Mouse (Mus musculus) neural tube, embryonic 12.5 days (tissue): ENCODE measurements around the gene Hmg20b. TPM values are rescaled to one million over a fixed set of nuclear protein-coding genes. Genes with fewer than 3 reads are reported as not detected.

Source experiments
- ATAC-seq: fragments of 200-750 bp; cut with Nextera tagmentation; 2 replicates; pipeline ENCODE4 v1.8.0; 2017; ENCODE audit warnings: low read depth, mild to moderate bottlenecking, moderate TSS enrichment, moderate library complexity; ENCODE audit not compliant: low FRiP score
- H3K27ac ChIP-seq: fragments of 300-500 bp; sonication (generic); 2 replicates; pipeline ENCODE4 v1.5.1; 2016
- H3K27me3 ChIP-seq: fragments of 300-500 bp; sonication (generic); replicated peaks from 2 replicates; pipeline ENCODE4 v1.6.1; 2016; ENCODE audit warnings: mild to moderate bottlenecking
- H3K36me3 ChIP-seq: fragments of 300-500 bp; sonication (generic); 2 replicates; pipeline ENCODE4 v1.6.1; 2016; ENCODE audit warnings: mild to moderate bottlenecking
- H3K4me1 ChIP-seq: fragments of 300-500 bp; sonication (generic); 2 replicates; pipeline ENCODE4 v1.6.1; 2016
- H3K4me2 ChIP-seq: fragments of 300-500 bp; sonication (generic); replicated peaks from 2 replicates; pipeline ENCODE4 v1.6.1; 2016; ENCODE audit warnings: mild to moderate bottlenecking
- H3K4me3 ChIP-seq: fragments of 300-500 bp; sonication (generic); 2 replicates; pipeline ENCODE4 v1.5.1; 2016
- H3K9ac ChIP-seq: fragments of 300-500 bp; sonication (generic); 2 replicates; pipeline ENCODE4 v1.6.1; 2016; ENCODE audit warnings: mild to moderate bottlenecking
- H3K9me3 ChIP-seq: fragments of 300-500 bp; sonication (generic); 2 replicates; pipeline ENCODE4 v1.6.1; 2016; ENCODE audit warnings: mild to moderate bottlenecking
- WGBS: fragments of 180-500 bp; shearing (Covaris S2); methylation state at CpG from one replicate; pipeline ENCODE4 v1.1.7; 2016; 5-methylcytosine and 5-hydroxymethylcytosine counted together
- polyA plus RNA-seq: library from polyadenylated mRNA; unstranded; fragments of >200 nt; fragmentation: Nextera tagmentation; extraction: Ambion mirVana; gene quantifications from 2 replicates; pipeline ENCODE4 v1.2.1, GENCODE M21; 2016

Gene Hmg20b
- polyA plus RNA-seq, 1 experiment from 2014 or later, result 95.6 TPM

DNA sequence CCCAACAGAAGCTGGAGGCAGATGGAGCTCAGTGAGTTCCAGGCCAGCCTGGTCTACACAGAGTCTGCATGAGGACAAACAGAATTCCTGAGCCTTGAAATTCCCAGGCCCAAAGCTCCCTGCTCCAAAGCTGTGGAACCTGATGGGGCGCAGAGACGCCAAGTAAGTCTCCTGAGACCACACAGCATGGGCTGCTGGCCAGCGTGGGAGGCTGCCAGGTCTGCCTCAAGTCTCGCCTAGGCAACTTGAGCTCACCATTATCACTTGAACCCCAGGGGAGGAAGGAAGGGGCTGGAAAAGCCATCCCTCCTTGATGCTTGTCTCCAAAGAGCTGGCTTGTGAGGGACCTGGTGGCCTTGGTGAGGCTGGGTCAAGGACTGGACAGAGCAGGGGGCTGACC, 20.3 kb downstream of the Hmg20b start:
- ATAC-seq, result no peak
- H3K4me2 ChIP-seq, result no peak overlapping the region
- H3K36me3 ChIP-seq, result peaks cover 28% of the 10 kb centered on the region
- no peak overlapping the region for H3K9ac ChIP-seq
- peaks cover 31% of the 10 kb centered on the region for H3K27me3 ChIP-seq
- H3K27ac ChIP-seq, result no peak overlapping the region
- H3K9me3 ChIP-seq, result no peaks in the 10 kb centered on the region
- H3K4me3 ChIP-seq, result no peak overlapping the region
- 68% methylated on average over 4 of the region's 4 CpGs for WGBS
- H3K4me1 ChIP-seq, result 0 out of 2 replicates have a peak, but pooled peaks cover 11% of the 10 kb centered on the region

GRCm38 (mm10) chr10:81329194-81329975, 20.9 kb downstream of the Hmg20b start:
- Histone ChIP-seq H3K27me3 (peaks cover 29% of the 10 kb centered on the region), H3K27ac (no peak overlapping the region), H3K36me3 (peaks cover 35% of the 10 kb centered on the region), H3K9ac (no peak overlapping the region), H3K9me3 (no peaks in the 10 kb centered on the region), H3K4me2 (peak overlapping the region; percentile 22; the same call in 1 of the 2 replicates), H3K4me3 (no peak overlapping the region), H3K4me1 (0 out of 2 replicates have a peak, but pooled peaks cover 11% of the 10 kb centered on the region)
- no peak for ATAC-seq
- 74% methylated on average over 10 of the region's 10 CpGs for WGBS

DNA sequence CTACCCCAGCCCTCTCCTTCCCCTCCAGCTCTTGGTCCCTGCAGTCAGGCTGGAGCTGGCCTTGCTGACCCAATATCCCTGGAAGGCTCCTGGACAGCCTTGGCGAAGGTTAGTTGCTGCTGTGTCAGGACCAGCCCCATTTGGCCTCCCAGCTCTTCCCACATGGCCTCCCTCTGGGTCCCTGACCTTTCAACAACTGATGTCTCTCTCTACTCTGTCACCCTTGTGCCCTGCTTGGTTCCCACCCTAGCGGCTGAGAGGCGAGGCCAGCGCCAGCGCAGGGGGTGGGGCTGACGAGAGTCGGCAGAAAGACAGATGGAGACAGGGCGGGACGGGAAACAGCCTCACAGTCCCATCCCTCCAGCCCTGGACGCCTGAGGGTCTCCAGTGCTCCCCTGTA, 21.9 kb downstream of the Hmg20b start, which contains the start of gene Tbxa2r:
Gene Tbxa2r (plus strand): TSS at position 346 of the 400 bp plus-strand sequence.
- 0 out of 2 replicates have a peak, but pooled peaks cover 11% of the 10 kb centered on the region for H3K4me1 ChIP-seq
- WGBS, result 8% methylated on average over 10 of the region's 10 CpGs
- H3K27me3 ChIP-seq, result peaks cover 24% of the 10 kb centered on the region
- H3K9me3 ChIP-seq, result no peaks in the 10 kb centered on the region
- ATAC-seq, result no peak
- no peak within 1 kb of the TSS for H3K27ac ChIP-seq
- peaks cover 45% of the 10 kb centered on the region for H3K36me3 ChIP-seq
- peak within 1 kb of the TSS; percentile 22; the same call in 1 of the 2 replicates for H3K4me2 ChIP-seq
- no peak within 1 kb of the TSS for H3K4me3 ChIP-seq
- no peak within 1 kb of the TSS for H3K9ac ChIP-seq

- Histone ChIP-seq H3K27me3 (peaks cover 19% of the 10 kb centered on the region), H3K36me3 (peaks cover 49% of the 10 kb centered on the region), H3K9me3 (no peaks in the 10 kb centered on the region), H3K4me1 (0 out of 2 replicates have a peak, but pooled peaks cover 11% of the 10 kb centered on the region), H3K9ac (no peak overlapping the region), H3K4me2 (no peak overlapping the region), H3K4me3 (no peak overlapping the region), H3K27ac (no peak overlapping the region)
- 38% methylated on average over 2 of the region's 2 CpGs for WGBS
- ATAC-seq, result no peak
Observed at GRCm38 (mm10) chr10:81327959-81328358, 22.3 kb downstream of the Hmg20b start.

- Histone ChIP-seq H3K4me1 (peaks cover 13% of the 10 kb centered on the region), H3K27ac (no peak overlapping the region)
Observed at GRCm38 (mm10) chr10:81326858-81327257, 23.4 kb downstream of the Hmg20b start.

GRCm38 (mm10) chr10:81325781-81326180, 24.5 kb downstream of the Hmg20b start:
- Histone ChIP-seq H3K27ac (no peak overlapping the region), H3K27me3 (peaks cover 4% of the 10 kb centered on the region; the same call in 1 of the 2 replicates), H3K4me1 (peaks cover 16% of the 10 kb centered on the region), H3K36me3 (peaks cover 57% of the 10 kb centered on the region), H3K9ac (no peak overlapping the region), H3K4me2 (no peak overlapping the region), H3K4me3 (no peak overlapping the region), H3K9me3 (no peaks in the 10 kb centered on the region)
- no peak for ATAC-seq
- WGBS, result 97% methylated on average over 18 of the region's 18 CpGs

More at GRCm38 (mm10) chr10:81326858-81327257, 23.4 kb downstream of the Hmg20b start:
- peaks cover 57% of the 10 kb centered on the region for H3K36me3 ChIP-seq
- H3K9me3 ChIP-seq, result no peaks in the 10 kb centered on the region
- no peak overlapping the region for H3K4me2 ChIP-seq
- H3K4me3 ChIP-seq, result no peak overlapping the region
- WGBS, result 74% methylated on average over 6 of the region's 6 CpGs
- no peak overlapping the region for H3K9ac ChIP-seq
- ATAC-seq, result no peak
- H3K27me3 ChIP-seq, result peaks cover 9% of the 10 kb centered on the region; the same call in 1 of the 2 replicates

DNA sequence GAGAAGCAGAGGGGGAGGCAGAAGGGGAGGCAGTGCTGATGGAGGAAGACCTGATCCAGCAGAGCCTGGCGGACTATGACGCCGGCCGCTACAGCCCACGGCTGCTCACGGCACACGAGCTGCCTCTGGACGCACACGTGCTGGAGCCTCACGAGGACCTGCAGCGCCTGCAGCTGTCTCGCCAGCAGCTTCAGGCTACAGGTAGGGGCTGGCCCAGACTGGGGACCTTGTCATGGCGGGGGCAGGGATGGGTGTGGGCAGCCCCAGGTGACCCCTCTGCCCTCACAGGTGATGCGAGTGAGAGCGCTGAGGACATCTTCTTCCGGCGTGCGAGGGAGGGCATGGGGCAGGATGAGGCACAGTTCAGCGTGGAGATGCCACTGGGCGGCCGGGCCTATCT, 25.1 kb downstream of the Hmg20b start:
- Histone ChIP-seq H3K36me3 (peaks cover 57% of the 10 kb centered on the region), H3K4me2 (no peak overlapping the region), H3K4me1 (peaks cover 16% of the 10 kb centered on the region), H3K4me3 (no peak overlapping the region), H3K27me3 (no peaks in the 10 kb centered on the region), H3K27ac (no peak overlapping the region), H3K9me3 (no peaks in the 10 kb centered on the region), H3K9ac (no peak overlapping the region)
- 94% methylated on average over 21 of the region's 21 CpGs for WGBS
- no peak for ATAC-seq

DNA sequence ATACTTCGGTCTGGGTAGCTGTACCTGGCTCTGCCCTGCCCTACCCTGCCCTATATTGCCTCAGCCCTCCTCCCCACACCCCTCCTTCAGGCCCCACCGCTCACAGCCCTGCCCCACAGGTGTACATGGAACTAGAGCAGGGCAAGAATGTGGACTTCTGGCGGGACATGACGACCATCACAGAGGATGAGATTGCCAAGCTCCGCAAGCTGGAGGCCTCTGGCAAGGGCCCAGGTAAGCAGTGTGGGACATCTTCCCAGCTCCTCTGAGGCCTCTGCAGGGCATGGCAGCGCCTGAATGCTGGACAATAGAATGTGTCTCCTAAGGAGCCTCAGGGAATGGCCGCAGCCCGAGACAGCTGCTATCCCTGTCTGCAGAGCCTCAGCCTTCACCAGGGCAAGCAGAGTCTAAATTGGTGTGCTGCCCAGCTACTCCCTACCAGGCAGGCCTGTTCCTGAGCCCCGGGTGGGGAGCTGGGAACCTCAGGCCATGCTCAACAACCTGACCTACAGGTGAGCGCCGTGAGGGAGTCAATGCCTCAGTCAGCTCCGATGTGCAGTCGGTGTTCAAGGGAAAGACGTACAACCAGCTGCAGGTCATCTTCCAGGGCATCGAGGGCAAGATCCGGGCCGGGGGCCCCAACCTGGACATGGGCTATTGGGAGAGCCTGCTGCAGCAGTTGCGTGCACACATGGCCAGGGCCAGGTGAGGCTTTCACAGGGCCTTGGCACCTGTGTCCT, 26.3 kb downstream of the Hmg20b start:
- Histone ChIP-seq H3K36me3 (peaks cover 57% of the 10 kb centered on the region), H3K4me3 (0 out of 2 replicates have a peak overlapping the region, but pooled peaks have one; percentile 1), H3K9ac (no peak overlapping the region), H3K27me3 (no peaks in the 10 kb centered on the region), H3K4me1 (peaks cover 27% of the 10 kb centered on the region), H3K27ac (no peak overlapping the region), H3K4me2 (no peak overlapping the region), H3K9me3 (no peaks in the 10 kb centered on the region)
- no peak for ATAC-seq
- 96% methylated on average over 18 of the region's 18 CpGs for WGBS

GRCm38 (mm10) chr10:81323141-81323775, 27.0 kb downstream of the Hmg20b start:
- peaks cover 62% of the 10 kb centered on the region for H3K36me3 ChIP-seq
- ATAC-seq, result no peak

GRCm38 (mm10) chr10:81322444-81322843, 27.8 kb downstream of the Hmg20b start:
- 96% methylated on average over 27 of the region's 27 CpGs for WGBS
- H3K4me2 ChIP-seq, result peak overlapping the region; percentile 76
- H3K27ac ChIP-seq, result no peak overlapping the region
- H3K9me3 ChIP-seq, result no peaks in the 10 kb centered on the region
- peaks cover 66% of the 10 kb centered on the region for H3K36me3 ChIP-seq
- H3K4me3 ChIP-seq, result peak overlapping the region; percentile 7; the same call in 1 of the 2 replicates
- no peak for ATAC-seq
- peaks cover 26% of the 10 kb centered on the region for H3K4me1 ChIP-seq
- no peak overlapping the region for H3K9ac ChIP-seq
- no peaks in the 10 kb centered on the region for H3K27me3 ChIP-seq

More at GRCm38 (mm10) chr10:81323141-81323775, 27.0 kb downstream of the Hmg20b start:
- 92% methylated on average over 23 of the region's 23 CpGs for WGBS
- Histone ChIP-seq H3K27me3 (no peaks in the 10 kb centered on the region), H3K4me2 (no peak overlapping the region), H3K9me3 (no peaks in the 10 kb centered on the region), H3K4me1 (peaks cover 27% of the 10 kb centered on the region), H3K27ac (no peak overlapping the region), H3K4me3 (no peak overlapping the region), H3K9ac (no peak overlapping the region)

DNA sequence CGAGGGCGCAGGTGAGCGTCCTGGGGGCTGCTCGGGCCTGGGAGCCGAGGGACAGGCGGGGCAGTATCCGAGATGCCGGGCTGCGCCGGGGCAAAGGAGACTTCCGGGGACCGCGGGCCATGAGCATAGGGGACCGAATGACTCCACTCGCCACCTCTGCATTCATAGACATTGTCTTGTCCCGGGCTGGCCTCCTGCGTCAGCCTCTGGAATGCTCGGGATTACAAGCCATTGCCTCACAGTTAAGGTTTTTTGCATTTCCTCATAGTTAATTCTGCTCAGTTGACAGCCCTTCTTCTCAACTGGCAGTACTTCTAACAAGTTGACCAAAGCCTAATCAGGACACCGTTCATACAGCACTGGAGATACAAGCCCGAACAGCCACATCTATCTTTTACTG, 28.8 kb downstream of the Hmg20b start:
- peak overlapping the region; percentile 76 for H3K4me2 ChIP-seq
- peak overlapping the region; percentile 80 for H3K27ac ChIP-seq
- H3K4me3 ChIP-seq, result peak overlapping the region; percentile 92
- no peaks in the 10 kb centered on the region for H3K27me3 ChIP-seq
- WGBS, result 3% methylated on average over 20 of the region's 20 CpGs
- peak overlapping the region; percentile 83 for H3K9ac ChIP-seq
- H3K9me3 ChIP-seq, result no peaks in the 10 kb centered on the region
- H3K36me3 ChIP-seq, result peaks cover 60% of the 10 kb centered on the region
- peaks cover 34% of the 10 kb centered on the region for H3K4me1 ChIP-seq
- peak; percentile 1; the same call in 1 of the 2 replicates for ATAC-seq
